Mouse (Mus musculus): Measurements from ENCODE around the gene Cd4. TPM values are rescaled to one million over a fixed set of nuclear protein-coding genes. Genes with fewer than 3 reads are reported as not detected.

Cd4 gene
- polyA plus RNA-seq, 1 experiment, result not detected

DNA sequence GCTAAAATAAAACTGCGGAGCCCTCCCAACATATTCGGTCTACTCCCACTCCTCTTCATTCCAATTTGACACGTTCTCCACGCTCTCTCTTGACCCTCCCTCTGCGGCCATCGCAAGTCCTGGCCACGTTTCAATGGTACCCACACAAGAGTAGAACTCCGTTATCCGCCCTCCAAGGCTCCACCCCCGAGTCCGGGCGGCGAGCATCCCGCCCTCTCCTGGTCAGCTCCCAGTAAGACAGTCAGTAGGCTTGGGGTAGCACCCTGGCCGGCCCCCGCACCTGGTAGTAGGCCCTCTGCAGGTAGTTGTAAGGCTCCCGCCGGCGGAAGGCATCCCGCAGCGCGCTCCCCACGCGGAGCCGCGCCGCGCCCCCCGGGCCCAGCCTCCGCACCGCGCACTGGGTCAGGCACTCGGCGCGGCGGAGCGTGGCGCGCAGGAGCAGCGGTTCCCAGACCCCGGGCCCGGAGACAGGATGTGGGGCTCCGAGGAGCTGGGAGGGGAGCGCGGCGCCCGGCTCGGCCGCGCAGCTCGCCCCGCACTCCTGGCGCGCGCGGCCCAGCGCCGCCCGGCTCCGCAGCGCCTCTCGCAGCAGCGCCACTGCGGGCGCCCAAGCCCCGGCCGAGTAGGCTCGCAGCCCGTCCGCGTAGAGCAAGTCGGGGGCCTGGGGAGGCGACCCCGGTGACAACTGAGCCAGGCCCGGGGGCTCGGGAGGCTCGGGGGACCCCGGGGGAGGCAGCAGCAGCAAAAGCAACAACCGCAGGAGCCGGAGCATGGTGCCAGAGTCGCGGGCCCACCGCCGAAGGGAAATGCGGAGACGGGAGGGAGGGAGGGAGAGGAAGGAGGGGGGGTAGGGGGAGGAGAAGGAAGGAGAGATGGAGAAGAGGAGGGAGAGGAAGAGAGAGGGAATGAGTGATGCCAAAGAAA is 30.8 kb downstream of the Cd4 start, which contains the start of gene P3h3:
P3h3 (minus strand) TSS at position 837 of the 924 bp plus-strand sequence.
- Histone ChIP-seq H3K4me3 (ENCODE audit: insufficient read depth, poor library complexity, severe bottlenecking) (no peak within 1 kb of the TSS), H3K36me3 (ENCODE audit: control insufficient read depth, insufficient read depth) (no peaks in the 10 kb centered on the region), H3K27me3 (ENCODE audit: control insufficient read depth, insufficient read depth, insufficient read length) (peaks cover 10% of the 10 kb centered on the region), H3ac (ENCODE audit: control insufficient read depth, insufficient read length, low read depth) (peak within 1 kb of the TSS; percentile 21), H3K79me2 (ENCODE audit: control insufficient read depth, insufficient read depth) (no peaks in the 10 kb centered on the region), H3K79me3 (ENCODE audit: low read depth) (no peaks in the 10 kb centered on the region)
- TF ChIP-seq FOSL1 (IDR thresholded peaks at IDR 0.05; ENCODE audit: insufficient read depth, low read length, poor library complexity, severe bottlenecking), result no peak
- TF ChIP-seq USF1 (IDR thresholded peaks at IDR 0.05; ENCODE audit: low read depth), result no peak
- peak; percentile 48 for TF ChIP-seq CTCF (IDR thresholded peaks at IDR 0.05; ENCODE audit: control insufficient read depth, insufficient read depth, insufficient read length)

DNA sequence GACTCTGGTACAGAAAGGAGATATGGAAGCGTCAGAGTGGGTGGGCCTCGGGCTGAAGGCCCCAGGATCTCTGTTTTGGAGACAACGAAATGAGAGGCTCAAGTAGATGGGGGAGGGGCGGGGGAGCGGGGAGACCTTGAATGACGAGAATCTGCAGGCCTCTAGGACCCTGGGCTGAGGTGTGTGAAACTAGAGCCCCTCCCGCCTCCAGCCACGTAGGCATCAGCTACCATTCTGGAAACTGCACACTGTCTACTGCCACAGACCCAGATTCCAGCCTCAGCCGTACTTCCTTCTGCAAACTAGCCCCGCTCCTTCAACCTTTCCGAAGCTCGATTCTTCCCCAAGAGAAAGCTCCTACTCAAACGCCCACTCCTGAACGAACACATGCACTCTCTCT is 31.7 kb downstream of the Cd4 start:
- TF ChIP-seq USF1 (IDR thresholded peaks at IDR 0.05; ENCODE audit: low read depth), result no peak
- no peak for TF ChIP-seq MYOD1 (IDR thresholded peaks at IDR 0.05; ENCODE audit: control insufficient read depth, insufficient read length, low read depth)
- peaks cover 7% of the 10 kb centered on the region for H3K27me3 ChIP-seq (ENCODE audit: control insufficient read depth, insufficient read depth, insufficient read length)
- no peaks in the 10 kb centered on the region for H3K36me3 ChIP-seq (ENCODE audit: control insufficient read depth, insufficient read depth)
- no peak overlapping the region for H3K4me3 ChIP-seq (ENCODE audit: insufficient read depth, poor library complexity, severe bottlenecking)
- no peaks in the 10 kb centered on the region for H3K79me2 ChIP-seq (ENCODE audit: control insufficient read depth, insufficient read depth)
- no peak overlapping the region for H3ac ChIP-seq (ENCODE audit: control insufficient read depth, insufficient read length, low read depth)
- no peaks in the 10 kb centered on the region for H3K79me3 ChIP-seq (ENCODE audit: low read depth)

GRCm38 (mm10) chr6:124854647-124855046 is 33.4 kb downstream of the Cd4 start:
- TF ChIP-seq CTCF (IDR thresholded peaks at IDR 0.05; ENCODE audit: control insufficient read depth, insufficient read depth, insufficient read length) (no peak), USF1 (IDR thresholded peaks at IDR 0.05; ENCODE audit: low read depth) (no peak), MYOG (IDR thresholded peaks at IDR 0.05; ENCODE audit: control insufficient read depth, extremely low read depth, insufficient read length) (no peak), CEBPB (IDR thresholded peaks at IDR 0.05; ENCODE audit: low read depth) (no peak), FOSL1 (IDR thresholded peaks at IDR 0.05; ENCODE audit: insufficient read depth, low read length, poor library complexity, severe bottlenecking) (no peak), MAX (IDR thresholded peaks at IDR 0.05) (no peak), MYOD1 (IDR thresholded peaks at IDR 0.05; ENCODE audit: control insufficient read depth, insufficient read length, low read depth) (no peak)
- Histone ChIP-seq H3K36me3 (ENCODE audit: control insufficient read depth, insufficient read depth) (no peaks in the 10 kb centered on the region), H3ac (ENCODE audit: control insufficient read depth, insufficient read length, low read depth) (no peak overlapping the region), H3K27me3 (ENCODE audit: control insufficient read depth, insufficient read depth, insufficient read length) (peaks cover 3% of the 10 kb centered on the region), H3K79me2 (ENCODE audit: control insufficient read depth, insufficient read depth) (no peaks in the 10 kb centered on the region), H3K79me3 (ENCODE audit: low read depth) (no peaks in the 10 kb centered on the region), H3K4me3 (ENCODE audit: insufficient read depth, poor library complexity, severe bottlenecking) (no peak overlapping the region)

DNA sequence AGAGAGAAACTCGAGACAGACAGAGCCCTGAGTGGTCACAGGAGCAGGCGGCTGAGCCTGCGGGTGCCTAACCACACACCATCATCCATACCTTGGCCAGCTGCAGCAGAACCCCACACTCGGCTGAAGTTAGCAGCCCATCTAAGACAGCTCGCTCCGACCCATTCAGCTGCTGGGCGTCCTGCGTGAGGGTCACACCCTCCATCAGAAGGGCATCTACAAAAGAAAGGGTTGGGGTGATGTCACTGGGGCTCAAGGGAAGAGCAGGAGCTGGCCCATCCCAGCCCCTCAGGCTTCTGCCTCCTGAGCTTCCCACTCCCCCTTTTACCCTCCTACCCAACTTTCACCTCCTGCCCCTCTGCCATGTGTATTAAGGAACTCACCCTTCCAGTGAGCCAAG is 37.5 kb downstream of the Cd4 start:
- Histone ChIP-seq H3K79me2 (ENCODE audit: control insufficient read depth, insufficient read depth) (no peaks in the 10 kb centered on the region), H3K4me3 (ENCODE audit: insufficient read depth, poor library complexity, severe bottlenecking) (no peak overlapping the region), H3K79me3 (ENCODE audit: low read depth) (no peaks in the 10 kb centered on the region), H3ac (ENCODE audit: control insufficient read depth, insufficient read length, low read depth) (no peak overlapping the region), H3K36me3 (ENCODE audit: control insufficient read depth, insufficient read depth) (no peaks in the 10 kb centered on the region), H3K27me3 (ENCODE audit: control insufficient read depth, insufficient read depth, insufficient read length) (peaks cover 3% of the 10 kb centered on the region)
- TF ChIP-seq CTCF (IDR thresholded peaks at IDR 0.05; ENCODE audit: control insufficient read depth, insufficient read depth, insufficient read length), result no peak
- no peak for TF ChIP-seq MAX (IDR thresholded peaks at IDR 0.05)
- TF ChIP-seq MYOG (IDR thresholded peaks at IDR 0.05; ENCODE audit: control insufficient read depth, extremely low read depth, insufficient read length), result no peak
- TF ChIP-seq MYOD1 (IDR thresholded peaks at IDR 0.05; ENCODE audit: control insufficient read depth, insufficient read length, low read depth), result no peak
- TF ChIP-seq CEBPB (IDR thresholded peaks at IDR 0.05; ENCODE audit: low read depth), result no peak
- TF ChIP-seq USF1 (IDR thresholded peaks at IDR 0.05; ENCODE audit: low read depth), result no peak
- no peak for TF ChIP-seq FOSL1 (IDR thresholded peaks at IDR 0.05; ENCODE audit: insufficient read depth, low read length, poor library complexity, severe bottlenecking)

DNA sequence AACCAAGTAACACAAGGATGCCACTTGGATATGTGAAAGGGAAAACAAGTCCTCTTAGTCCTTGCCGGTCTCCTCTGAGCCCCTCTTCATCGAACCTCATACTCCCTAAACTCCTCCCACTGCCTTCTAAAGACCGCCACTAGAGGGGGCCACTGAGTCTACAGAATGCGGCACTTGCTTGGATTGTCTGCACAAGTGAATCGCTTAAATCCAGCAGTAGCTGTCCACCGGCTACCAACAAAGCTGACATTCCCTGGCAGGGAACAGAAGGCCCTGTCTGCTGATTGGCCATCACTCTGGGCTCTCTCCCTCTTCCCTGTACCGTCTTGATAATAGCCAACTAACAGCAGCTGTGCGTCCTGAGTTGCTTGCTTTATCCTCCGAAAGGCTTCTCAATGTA is 40.7 kb downstream of the Cd4 start:
- H3K79me2 ChIP-seq (ENCODE audit: control insufficient read depth, insufficient read depth), result no peaks in the 10 kb centered on the region
- no peak overlapping the region for H3ac ChIP-seq (ENCODE audit: control insufficient read depth, insufficient read length, low read depth)
- no peak for TF ChIP-seq MYOD1 (IDR thresholded peaks at IDR 0.05; ENCODE audit: control insufficient read depth, insufficient read length, low read depth)
- TF ChIP-seq CTCF (IDR thresholded peaks at IDR 0.05; ENCODE audit: control insufficient read depth, insufficient read depth, insufficient read length), result peak; percentile 48
- no peak for TF ChIP-seq MAX (IDR thresholded peaks at IDR 0.05)
- no peak for TF ChIP-seq CEBPB (IDR thresholded peaks at IDR 0.05; ENCODE audit: low read depth)
- TF ChIP-seq MYOG (IDR thresholded peaks at IDR 0.05; ENCODE audit: control insufficient read depth, extremely low read depth, insufficient read length), result no peak
- peaks cover 3% of the 10 kb centered on the region for H3K27me3 ChIP-seq (ENCODE audit: control insufficient read depth, insufficient read depth, insufficient read length)
- H3K79me3 ChIP-seq (ENCODE audit: low read depth), result no peaks in the 10 kb centered on the region
- no peaks in the 10 kb centered on the region for H3K36me3 ChIP-seq (ENCODE audit: control insufficient read depth, insufficient read depth)
- no peak overlapping the region for H3K4me3 ChIP-seq (ENCODE audit: insufficient read depth, poor library complexity, severe bottlenecking)
